Mouse (Mus musculus) retina, embryonic 14.5 days (tissue): ENCODE measurements around the gene Olfr996.
"Not testable (repeated sequence)": the region's sequence is repeated elsewhere in the genome, so short reads cannot be mapped to it uniquely, and the experiment has no call there.

Source experiments
- DNase-seq: peaks from one replicate; pipeline ENCODE4 v3.0.0-alpha.2; 2015; ENCODE audit warnings: low spot score

Gene Olfr996

DNA sequence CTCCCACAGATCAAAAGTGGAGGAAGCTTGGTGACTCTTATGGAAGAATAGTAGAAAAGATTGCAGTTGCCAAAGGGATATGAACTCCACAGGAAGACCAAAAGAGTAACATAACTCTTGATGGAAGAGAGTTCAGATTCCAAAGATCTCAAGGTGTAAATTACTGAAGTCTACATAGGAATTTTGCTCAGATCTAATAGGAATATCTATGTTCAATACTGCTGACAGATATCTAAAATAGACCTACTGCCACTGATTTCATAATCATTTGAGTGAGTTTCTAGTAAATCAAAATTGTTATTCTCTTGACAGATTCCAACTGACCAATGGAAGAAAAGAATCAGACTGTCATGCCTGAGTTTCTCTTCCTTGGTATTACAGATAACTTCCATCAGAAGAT is at the start of gene Olfr996:
Gene Olfr996 (plus strand): TSS at position 301 of the 400 bp plus-strand sequence.
- DNase-seq = no peak

DNA sequence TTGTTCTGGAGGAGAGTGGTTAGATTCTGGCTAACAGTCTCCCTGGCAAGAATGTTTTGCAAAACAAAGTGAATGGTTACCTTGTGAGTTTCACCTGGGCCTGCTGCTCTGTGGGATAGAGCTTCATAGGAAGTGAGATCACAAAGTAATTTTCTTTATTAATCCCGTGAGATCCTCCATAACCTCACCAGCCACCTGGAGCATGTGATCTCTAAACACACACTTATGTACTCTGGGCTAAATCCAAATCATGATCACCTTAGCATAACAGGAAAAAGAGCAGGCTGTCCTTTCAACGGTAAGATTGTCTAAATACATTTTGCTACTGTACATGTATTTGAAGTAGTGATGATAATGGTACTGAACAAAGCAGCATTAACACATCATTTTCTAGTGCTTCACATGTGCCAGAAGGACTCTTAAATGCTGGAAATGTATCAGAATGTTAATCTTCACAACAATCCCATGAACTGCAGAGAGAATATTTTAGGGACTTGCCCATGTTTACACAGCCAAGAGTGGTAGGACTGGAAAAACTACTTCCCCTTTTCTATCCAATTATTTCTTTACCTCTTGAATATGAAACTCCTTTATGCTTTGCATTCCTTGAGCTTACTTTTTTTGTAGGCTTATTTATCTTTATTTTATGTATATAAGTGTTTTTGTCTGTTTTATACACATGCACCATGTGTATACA is 46.8 kb upstream of the Olfr996 start:
- no peak for DNase-seq

- no peak for DNase-seq
These were observed 45.1 kb upstream of the Olfr996 start for GRCm38 (mm10) chr2:85533934-85534333.

DNA sequence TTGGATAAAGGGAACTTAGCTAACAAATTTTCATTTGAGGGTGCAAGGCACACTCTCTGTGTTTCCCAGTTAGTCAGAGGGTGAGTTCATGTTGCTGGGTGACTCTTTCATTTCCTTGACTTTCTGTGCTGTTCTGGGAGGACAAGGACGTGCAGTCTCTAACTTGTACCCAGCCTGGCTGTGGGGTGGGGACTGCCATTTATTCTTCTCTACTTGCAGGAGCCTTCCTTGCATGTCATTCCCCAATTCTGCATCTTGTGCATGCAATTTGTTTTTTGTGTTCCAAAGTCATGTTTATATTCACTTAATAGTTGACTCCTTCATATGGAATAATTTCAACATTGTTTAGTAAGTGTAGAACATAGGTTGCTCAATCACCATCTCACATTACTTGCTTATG is 24.2 kb upstream of the Olfr996 start:
- no peak for DNase-seq

DNA sequence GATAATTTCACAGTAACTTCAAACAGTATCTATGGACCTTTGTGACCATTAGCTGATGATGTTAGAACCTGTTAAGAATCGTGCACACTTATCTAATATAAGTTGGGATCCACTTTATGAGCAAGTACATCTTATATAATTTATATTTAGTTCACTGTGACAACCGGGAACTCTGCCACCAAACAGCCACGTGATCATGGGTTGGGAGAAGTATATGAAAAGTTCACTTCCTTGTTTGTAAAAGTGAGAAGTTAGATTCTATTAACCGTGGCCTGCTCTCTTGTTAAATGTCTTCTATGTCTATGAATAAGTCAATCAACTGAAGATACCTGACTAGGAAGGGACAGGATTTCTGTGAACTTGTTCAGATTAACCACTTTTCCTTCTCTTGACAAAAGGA is 18.8 kb upstream of the Olfr996 start:
- DNase-seq = no peak

GRCm38 (mm10) chr2:85561187-85561586 is 17.8 kb upstream of the Olfr996 start:
- peak; percentile 81 for DNase-seq

- not testable (repeated sequence) for DNase-seq
These were observed 9.6 kb downstream of the Olfr996 start, which contains the start of gene Olfr998 for GRCm38 (mm10) chr2:85588648-85589047. Olfr998 (plus strand) TSS chr2:85588948.

DNA sequence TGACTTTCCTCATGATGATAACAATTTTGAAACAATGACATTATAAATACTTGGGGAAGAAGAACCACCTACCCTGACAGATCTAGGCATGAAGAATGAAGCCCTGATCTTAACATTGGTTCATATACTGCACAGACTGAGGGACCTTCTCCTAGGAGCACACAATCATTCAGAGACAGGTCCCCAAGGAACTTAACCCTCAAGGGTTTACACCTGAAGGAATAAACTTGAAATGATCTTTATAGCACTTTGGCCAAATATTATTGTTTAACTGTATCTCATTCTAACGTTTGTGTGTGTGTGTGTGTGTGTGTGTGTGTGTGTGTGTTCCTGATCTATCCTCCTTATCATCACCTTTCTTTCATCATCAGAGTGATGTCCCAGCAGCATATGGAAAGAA is 32.8 kb downstream of the Olfr996 start, which contains the start of gene Olfr1000:
Gene Olfr1000 (minus strand): TSS at position 101 of the 400 bp plus-strand sequence.
- DNase-seq = no peak
